Mouse (Mus musculus) lung, embryonic 14.5 days (tissue): ENCODE data around the gene Phf6. TPM values are rescaled to one million over a fixed set of nuclear protein-coding genes. Genes with fewer than 3 reads are reported as not detected.

ENCODE experiments used
- ATAC-seq: fragments of 200-750 bp; cut with Nextera tagmentation; 2 replicates; pipeline ENCODE4 v1.8.0; 2017; ENCODE audit warnings: mild to moderate bottlenecking, moderate TSS enrichment, moderate library complexity; ENCODE audit not compliant: insufficient read depth
- DNase-seq: peaks from one replicate; pipeline ENCODE4 v3.0.0-alpha.2; 2015
- H3K27ac ChIP-seq: fragments of 300-500 bp; sonication (generic); 2 replicates; pipeline ENCODE4 v1.5.1; 2014; ENCODE audit warnings: low read depth, mild to moderate bottlenecking, moderate library complexity
- H3K27me3 ChIP-seq: fragments of 300-500 bp; sonication (generic); 2 replicates; pipeline ENCODE4 v1.6.1; 2014; ENCODE audit warnings: low read length, control low read depth; ENCODE audit not compliant: insufficient read depth
- H3K36me3 ChIP-seq: fragments of 300-500 bp; sonication (generic); 2 replicates; pipeline ENCODE4 v1.6.1; 2014; ENCODE audit warnings: control low read depth; ENCODE audit not compliant: insufficient read depth
- H3K4me1 ChIP-seq: fragments of 300-500 bp; sonication (generic); 2 replicates; pipeline ENCODE4 v1.6.1; 2014; ENCODE audit warnings: antibody characterized with exemption, control low read depth; ENCODE audit not compliant: insufficient read depth
- H3K4me2 ChIP-seq: fragments of 300-500 bp; sonication (generic); 2 replicates; pipeline ENCODE4 v1.6.1; 2014; ENCODE audit warnings: mild to moderate bottlenecking
- H3K4me3 ChIP-seq: fragments of 300-500 bp; sonication (generic); 2 replicates; pipeline ENCODE4 v1.5.1; 2014; ENCODE audit warnings: low read depth, low read length
- H3K9ac ChIP-seq: fragments of 300-500 bp; sonication (generic); 2 replicates; pipeline ENCODE4 v1.6.1; 2014
- H3K9me3 ChIP-seq: fragments of 300-500 bp; sonication (generic); 2 replicates; pipeline ENCODE4 v1.6.1; 2016; ENCODE audit warnings: low read depth, low read length, control low read depth
- CTCF ChIP-seq: IDR thresholded peaks from 2 replicates; pipeline ENCODE4 v1.5.1; 2016; ENCODE audit warnings: antibody characterized with exemption, low read depth
- WGBS: fragments of 180-500 bp; shearing (Covaris S2); extraction: QIAGEN DNeasy Blood & Tissue Kit; methylation state at CpG from one replicate; pipeline ENCODE4 v1.1.7; 2014; 5-methylcytosine and 5-hydroxymethylcytosine counted together
- polyA plus RNA-seq: library from polyadenylated mRNA; unstranded; fragments of >200 nt; fragmentation: Nextera tagmentation; extraction: Ambion mirVana; gene quantifications from 2 replicates; pipeline ENCODE4 v1.2.1, GENCODE M21; 2014

Phf6 gene
- polyA plus RNA-seq, 1 experiment from 2014 or later, result 55.1 TPM

DNA sequence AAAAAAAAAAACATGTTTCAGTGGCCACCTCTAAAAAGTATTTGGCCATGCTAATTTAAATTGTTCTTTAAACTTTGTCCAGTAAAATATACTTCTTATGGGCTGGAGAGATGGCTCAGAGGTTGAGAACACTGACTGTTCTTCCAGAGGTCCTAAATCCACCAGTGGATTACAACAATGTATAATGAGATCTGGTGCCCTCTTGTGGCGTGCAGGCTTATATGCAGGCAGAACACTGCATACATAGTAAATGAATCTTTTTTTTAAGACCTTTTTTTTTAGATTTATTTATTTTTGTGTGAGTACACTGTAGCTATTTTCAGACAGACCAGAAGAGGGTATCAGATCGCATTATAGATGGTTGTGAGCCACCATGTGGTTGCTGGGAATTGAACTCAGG lies 37.6 kb downstream of the Phf6 start:
- TF ChIP-seq CTCF, result peak; percentile 56
- ATAC-seq (no peak), DNase-seq (peak; percentile 66)
- Histone ChIP-seq H3K27ac (no peak overlapping the region), H3K27me3 (no peaks in the 10 kb centered on the region), H3K4me3 (no peak overlapping the region), H3K4me1 (no peaks in the 10 kb centered on the region), H3K4me2 (no peak overlapping the region), H3K9ac (no peak overlapping the region), H3K36me3 (peaks cover 45% of the 10 kb centered on the region), H3K9me3 (no peaks in the 10 kb centered on the region)
- 65% methylated on average over 2 of the region's 2 CpGs for WGBS

DNA sequence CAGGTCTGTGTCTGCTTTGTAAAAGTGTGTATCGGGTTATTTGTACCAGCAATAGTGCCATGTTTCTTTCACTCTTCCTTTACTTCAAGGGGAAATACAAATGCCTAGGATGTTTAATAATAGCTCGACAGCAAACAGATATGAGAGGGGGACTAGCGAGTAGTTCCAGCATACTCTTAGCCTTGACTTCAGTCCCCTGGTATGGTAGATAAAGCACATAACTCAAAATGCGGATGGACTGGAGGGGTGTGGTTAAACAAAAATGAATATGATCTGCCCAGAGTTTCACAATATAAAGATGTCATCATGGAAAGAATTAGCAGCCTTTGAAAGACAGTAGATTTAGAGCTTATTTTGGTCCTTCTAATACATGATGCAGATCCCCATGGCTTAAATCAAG lies 44.9 kb downstream of the Phf6 start:
- H3K9ac ChIP-seq, result no peak overlapping the region
- ATAC-seq (no peak), DNase-seq (no peak)
- no peak overlapping the region for H3K4me2 ChIP-seq
- no peak overlapping the region for H3K4me3 ChIP-seq
- WGBS, result 68% methylated on average over 4 of the region's 4 CpGs
- no peak overlapping the region for H3K27ac ChIP-seq
- H3K36me3 ChIP-seq, result 0 out of 2 replicates have a peak, but pooled peaks cover 18% of the 10 kb centered on the region
- no peaks in the 10 kb centered on the region for H3K4me1 ChIP-seq
- no peaks in the 10 kb centered on the region for H3K27me3 ChIP-seq
- H3K9me3 ChIP-seq, result no peaks in the 10 kb centered on the region
- no peak for TF ChIP-seq CTCF

DNA sequence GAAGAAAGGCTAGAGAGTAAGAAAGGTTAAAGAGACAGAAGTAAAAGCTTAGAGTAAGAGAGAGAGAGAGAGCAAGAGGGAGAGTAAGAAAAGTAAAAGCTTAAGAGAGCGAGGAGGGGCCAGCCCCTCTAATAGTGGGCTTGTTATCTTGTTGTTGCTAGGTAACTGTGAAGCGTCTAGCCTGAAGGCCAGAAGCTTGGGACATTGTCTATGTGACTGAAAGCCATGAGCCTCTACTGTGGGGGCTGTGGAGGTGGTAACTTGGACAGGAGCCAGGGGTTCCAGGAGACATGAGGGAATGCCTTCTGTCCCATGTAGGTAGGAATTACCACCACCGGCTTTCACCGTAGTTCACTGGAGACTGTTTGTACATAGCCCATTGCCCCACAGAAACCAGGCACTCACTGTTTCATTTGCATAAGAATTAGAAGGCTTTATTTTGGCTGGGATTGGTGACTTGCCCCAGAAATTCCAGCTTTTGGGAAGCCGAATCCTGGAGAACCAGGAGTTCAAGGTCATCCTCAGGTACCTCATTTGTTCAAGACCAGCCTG lies 49.6 kb downstream of the Phf6 start:
- TF ChIP-seq CTCF, result no peak
- WGBS, result 61% methylated on average over 5 of the region's 5 CpGs

DNA sequence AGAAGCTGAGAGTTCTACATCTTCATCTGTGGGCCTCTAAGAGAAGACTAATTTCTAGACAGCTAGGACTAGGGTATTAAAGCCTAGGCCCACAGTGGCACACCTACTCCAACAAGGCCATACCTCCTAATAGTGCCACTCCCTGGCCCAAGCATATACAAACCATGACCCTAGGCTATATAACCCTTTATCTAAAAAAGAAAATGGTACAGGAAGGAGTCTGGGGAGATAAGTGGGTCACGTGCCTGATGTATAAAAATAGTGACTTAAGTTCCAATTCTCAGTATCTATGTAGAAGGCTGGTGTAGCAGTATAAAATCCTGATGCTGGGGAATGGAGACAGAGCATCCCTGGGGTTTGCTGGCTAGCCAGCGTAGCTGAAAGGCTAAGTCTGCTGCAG lies 53.1 kb downstream of the Phf6 start:
- no peak for TF ChIP-seq CTCF
- WGBS, result 79% methylated on average over 2 of the region's 2 CpGs
- H3K27me3 ChIP-seq, result no peaks in the 10 kb centered on the region

More for the DNA sequence above, 49.6 kb downstream of the Phf6 start:
- no peaks in the 10 kb centered on the region for H3K36me3 ChIP-seq
- no peaks in the 10 kb centered on the region for H3K4me1 ChIP-seq
- H3K9me3 ChIP-seq, result no peaks in the 10 kb centered on the region
- H3K27ac ChIP-seq, result no peak overlapping the region
- ATAC-seq (peak; percentile 41; the same call in 1 of the 2 replicates), DNase-seq (peak; percentile 8)
- H3K9ac ChIP-seq, result no peak overlapping the region
- H3K4me2 ChIP-seq, result no peak overlapping the region
- H3K27me3 ChIP-seq, result no peaks in the 10 kb centered on the region
- H3K4me3 ChIP-seq, result no peak overlapping the region

DNA sequence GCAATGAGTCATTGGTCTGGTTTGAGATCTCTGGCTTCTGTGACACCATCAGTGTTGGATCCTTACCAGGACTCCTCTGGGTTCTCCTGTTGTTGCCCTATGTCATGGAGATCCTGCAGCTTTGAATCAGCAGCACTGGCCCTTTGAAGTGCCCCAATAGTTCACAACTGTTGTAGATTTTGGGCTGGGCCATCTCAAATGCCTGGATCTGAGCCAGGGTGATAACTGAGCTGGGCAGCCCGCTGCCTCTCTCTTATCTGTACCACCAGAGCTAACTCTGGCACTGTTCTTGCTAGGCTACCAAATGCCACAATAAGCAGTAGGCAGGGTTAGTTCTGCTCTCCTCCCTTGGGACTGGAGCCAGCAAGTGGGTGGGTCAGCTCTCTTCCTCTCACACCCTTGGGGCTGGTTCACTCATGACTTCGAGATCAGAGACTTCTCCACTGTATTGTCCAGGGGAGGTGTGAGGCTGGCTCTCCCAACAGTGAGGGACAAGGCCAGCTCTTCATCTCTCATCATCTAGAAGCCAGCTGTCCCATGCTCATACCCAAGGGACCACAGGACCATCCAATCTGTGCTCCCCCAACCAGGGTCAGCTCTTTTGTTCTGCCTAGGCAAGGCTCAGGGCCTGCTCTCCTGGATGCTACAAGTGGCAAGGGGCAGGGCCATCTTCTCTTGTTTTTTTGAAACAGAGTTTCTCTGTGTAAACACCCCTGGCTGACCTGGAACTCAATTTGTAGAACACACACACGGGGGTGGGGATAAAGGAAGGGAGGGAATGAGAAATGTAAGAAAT lies 59.3 kb downstream of the Phf6 start:
- ATAC-seq, result peak; percentile 69
- WGBS, result 30% methylated on average over 3 of the region's 3 CpGs
- no peak overlapping the region for H3K27ac ChIP-seq

More for the DNA sequence above, 53.1 kb downstream of the Phf6 start:
- ATAC-seq, result no peak
- H3K27ac ChIP-seq, result no peak overlapping the region
- no peaks in the 10 kb centered on the region for H3K9me3 ChIP-seq
- H3K4me3 ChIP-seq, result no peak overlapping the region
- H3K36me3 ChIP-seq, result no peaks in the 10 kb centered on the region
- no peaks in the 10 kb centered on the region for H3K4me1 ChIP-seq
- no peak overlapping the region for H3K9ac ChIP-seq
- no peak for DNase-seq
- H3K4me2 ChIP-seq, result no peak overlapping the region

DNA sequence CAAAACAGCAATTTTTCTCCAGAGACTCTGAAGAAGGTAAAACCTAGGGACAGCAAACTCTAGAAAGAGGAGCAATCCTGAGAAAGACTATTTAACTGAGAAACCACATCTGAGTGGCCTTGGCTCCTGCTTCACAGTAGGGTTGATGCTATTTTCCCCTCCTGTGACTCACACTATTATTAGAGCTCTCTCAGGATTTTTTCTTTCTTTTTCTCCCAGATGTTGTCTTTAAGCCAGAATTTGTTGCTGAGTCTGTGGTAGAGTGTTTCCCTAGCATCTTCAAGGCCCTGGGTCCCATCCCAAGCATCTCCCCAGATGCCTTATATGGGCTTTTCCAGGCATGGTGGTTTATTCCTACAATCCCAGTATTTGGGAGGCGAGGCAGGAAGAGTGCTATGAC lies 60.1 kb downstream of the Phf6 start:
- Histone ChIP-seq H3K4me2 (no peak overlapping the region), H3K27ac (no peak overlapping the region), H3K4me1 (no peaks in the 10 kb centered on the region), H3K36me3 (no peaks in the 10 kb centered on the region), H3K9me3 (no peaks in the 10 kb centered on the region), H3K9ac (no peak overlapping the region), H3K27me3 (no peaks in the 10 kb centered on the region), H3K4me3 (no peak overlapping the region)
- 76% methylated on average over 1 of the region's 1 CpGs for WGBS
- ATAC-seq, result no peak
- no peak for TF ChIP-seq CTCF
- DNase-seq, result no peak

More for the DNA sequence above, 59.3 kb downstream of the Phf6 start:
- Histone ChIP-seq H3K4me1 (no peaks in the 10 kb centered on the region), H3K27me3 (no peaks in the 10 kb centered on the region), H3K9ac (no peak overlapping the region), H3K36me3 (no peaks in the 10 kb centered on the region), H3K9me3 (no peaks in the 10 kb centered on the region), H3K4me2 (no peak overlapping the region), H3K4me3 (no peak overlapping the region)
- peak; percentile 15 for DNase-seq
- TF ChIP-seq CTCF, result no peak

DNA sequence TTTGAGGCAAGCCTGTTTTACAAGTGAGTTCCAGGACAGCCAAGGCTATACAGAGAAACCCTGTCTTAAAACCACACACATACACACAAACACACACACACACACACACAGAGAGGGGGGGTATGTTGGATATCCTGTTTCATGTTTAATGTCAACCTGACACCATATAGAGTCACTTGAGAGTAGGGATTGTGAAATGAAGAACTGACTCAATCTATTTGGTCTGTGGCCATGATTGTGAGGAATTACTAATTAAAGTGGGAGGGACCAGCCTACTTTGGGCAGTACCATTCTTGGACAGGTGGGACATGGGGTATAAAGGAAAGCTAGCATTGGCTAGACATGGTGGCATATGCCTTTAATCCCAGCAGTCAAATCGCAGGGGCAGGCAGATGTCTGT lies 60.6 kb downstream of the Phf6 start:
- H3K36me3 ChIP-seq, result no peaks in the 10 kb centered on the region
- H3K27ac ChIP-seq, result no peak overlapping the region
- no peaks in the 10 kb centered on the region for H3K27me3 ChIP-seq
- ATAC-seq (no peak), DNase-seq (no peak)
- no peaks in the 10 kb centered on the region for H3K9me3 ChIP-seq
- H3K4me3 ChIP-seq, result no peak overlapping the region
- H3K4me1 ChIP-seq, result no peaks in the 10 kb centered on the region
- no peak for TF ChIP-seq CTCF
- H3K9ac ChIP-seq, result no peak overlapping the region
- 95% methylated on average over 1 of the region's 1 CpGs for WGBS
- H3K4me2 ChIP-seq, result no peak overlapping the region
